Mouse (Mus musculus): ENCODE measurements around the gene Kcnk3.

DNA sequence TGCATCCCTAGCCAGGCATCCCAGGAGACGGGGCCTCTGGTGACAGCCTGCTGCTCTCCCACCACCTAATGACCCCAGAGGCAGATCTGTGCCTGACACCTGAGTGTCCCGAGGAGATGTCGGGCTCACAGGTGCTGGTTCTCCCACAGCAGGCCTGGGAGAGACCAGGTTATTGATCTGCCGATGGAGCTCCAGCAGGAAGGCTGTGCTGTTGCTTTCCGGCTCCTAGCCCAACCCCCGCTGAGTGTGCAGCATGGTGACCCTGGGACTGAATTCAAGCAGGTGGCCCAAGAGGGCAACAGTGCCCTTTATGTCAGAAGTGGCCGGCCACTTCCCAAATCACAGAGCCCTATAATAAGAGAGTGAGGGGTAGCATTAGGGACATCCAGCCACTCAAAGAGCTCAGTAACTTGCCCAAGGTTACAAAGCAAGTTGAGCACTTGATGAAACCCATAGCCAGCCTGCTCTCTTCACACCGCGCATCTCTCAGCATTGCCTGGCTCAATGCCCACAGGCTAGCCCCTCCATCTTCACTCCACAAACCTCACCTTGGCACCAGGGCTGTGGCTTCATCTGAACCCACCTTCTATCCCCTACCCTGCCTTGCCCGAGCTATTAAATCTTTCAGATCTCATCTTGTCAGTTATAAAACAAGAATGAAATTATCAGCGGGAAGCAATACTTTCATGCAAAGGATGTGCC is 4.5 kb downstream of the Kcnk3 start:
- TF ChIP-seq CTCF (IDR thresholded peaks at IDR 0.05; ENCODE audit: low read depth), result no peak
- no peak for TF ChIP-seq EP300 (IDR thresholded peaks at IDR 0.05; ENCODE audit: low read depth)
